Mouse (Mus musculus): ENCODE data around the gene Dgcr2.

DNA sequence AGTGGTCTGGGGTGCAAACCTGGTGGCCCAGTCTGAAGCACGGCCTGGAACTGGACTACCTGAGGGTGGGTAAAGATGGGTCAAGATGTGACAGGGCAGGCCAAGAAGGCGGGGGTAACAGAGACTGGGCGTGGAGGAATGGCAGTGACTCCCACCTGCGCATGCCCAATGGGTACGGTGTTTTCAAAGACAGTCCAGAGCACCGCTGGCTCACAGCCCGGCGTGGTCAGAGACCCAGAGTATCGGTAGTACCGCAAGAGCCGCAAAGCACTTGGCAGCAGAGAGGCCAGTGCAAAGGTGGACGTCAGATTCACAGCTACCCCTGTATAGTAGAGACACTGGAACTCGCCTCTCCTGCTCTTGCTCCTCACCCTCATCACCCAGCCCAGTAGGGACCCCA lies 62.9 kb downstream of the Dgcr2 start:
- TF ChIP-seq MAFK (IDR thresholded peaks at IDR 0.05; ENCODE audit: insufficient read depth, low read depth, low read length) (no peak), ZNF384 (IDR thresholded peaks at IDR 0.05; ENCODE audit: low read depth, low read length) (no peak), CHD2 (IDR thresholded peaks at IDR 0.05; ENCODE audit: low read depth, low read length) (no peak), HCFC1 (IDR thresholded peaks at IDR 0.05; ENCODE audit: borderline replicate concordance, insufficient read depth, low read length) (no peak)
